Mouse (Mus musculus) embryonic facial prominence, embryonic 11.5 days (tissue): Measurements from ENCODE around the gene Tas2r138. TPM values are rescaled to one million over a fixed set of nuclear protein-coding genes. Genes with fewer than 3 reads are reported as not detected.
"Not testable (repeated sequence)": the region's sequence is repeated elsewhere in the genome, so short reads cannot be mapped to it uniquely, and the experiment has no call there.

Experiments
- ATAC-seq: fragments of 200-750 bp; cut with Nextera tagmentation; replicated peaks from 2 replicates; pipeline ENCODE4 v1.8.0; 2017; ENCODE audit warnings: low read depth; ENCODE audit not compliant: insufficient number of reproducible peaks, low FRiP score, low TSS enrichment
- DNase-seq: peaks from one replicate; pipeline ENCODE4 v3.0.0-alpha.2; 2015; ENCODE audit warnings: low spot score
- H3K27ac ChIP-seq: fragments of 300-500 bp; sonication (generic); replicated peaks from 2 replicates; pipeline ENCODE4 v1.5.1; 2014; ENCODE audit warnings: mild to moderate bottlenecking, low read depth, low read length, control low read depth
- H3K27me3 ChIP-seq: fragments of 300-500 bp; sonication (generic); 2 replicates; pipeline ENCODE4 v1.6.1; 2014; ENCODE audit warnings: mild to moderate bottlenecking, low read length, moderate library complexity, mixed read lengths; ENCODE audit not compliant: control insufficient read depth, insufficient read depth
- H3K36me3 ChIP-seq: fragments of 300-500 bp; sonication (generic); replicated peaks from 2 replicates; pipeline ENCODE4 v1.6.1; 2014; ENCODE audit warnings: low read depth, mild to moderate bottlenecking, low read length, moderate library complexity, mixed read lengths; ENCODE audit not compliant: control insufficient read depth, insufficient read depth
- H3K4me1 ChIP-seq: fragments of 300-500 bp; sonication (generic); 2 replicates; pipeline ENCODE4 v1.6.1; 2014; ENCODE audit warnings: low read length, mixed read lengths; ENCODE audit not compliant: control insufficient read depth, insufficient read depth
- H3K4me2 ChIP-seq: fragments of 300-500 bp; sonication (generic); 2 replicates; pipeline ENCODE4 v1.6.1; 2014; ENCODE audit warnings: low read depth, mild to moderate bottlenecking, control low read depth, low read length, moderate library complexity
- H3K4me3 ChIP-seq: fragments of 300-500 bp; sonication (generic); 2 replicates; pipeline ENCODE4 v1.5.1; 2014; ENCODE audit warnings: low read depth, low read length, control low read depth
- H3K9ac ChIP-seq: fragments of 300-500 bp; sonication (generic); replicated peaks from 2 replicates; pipeline ENCODE4 v1.6.1; 2014; ENCODE audit warnings: mild to moderate bottlenecking, control low read depth, low read length
- H3K9me3 ChIP-seq: fragments of 300-500 bp; sonication (generic); replicated peaks from 2 replicates; pipeline ENCODE4 v1.6.1; 2016; ENCODE audit warnings: mild to moderate bottlenecking, low read length, inconsistent platforms, mixed read lengths; ENCODE audit not compliant: control insufficient read depth
- WGBS: fragments of 180-500 bp; shearing (Covaris S2); extraction: QIAGEN DNeasy Blood & Tissue Kit; methylation state at CpG from one replicate; pipeline ENCODE4 v1.1.7; 2014; 5-methylcytosine and 5-hydroxymethylcytosine counted together
- polyA plus RNA-seq: library from polyadenylated mRNA; unstranded; fragments of >200 nt; fragmentation: Nextera tagmentation; extraction: Ambion mirVana; gene quantifications from 2 replicates; pipeline ENCODE4 v1.2.1, GENCODE M21; 2014

Tas2r138 gene
- polyA plus RNA-seq, 1 experiment from 2014 or later, result not detected

DNA sequence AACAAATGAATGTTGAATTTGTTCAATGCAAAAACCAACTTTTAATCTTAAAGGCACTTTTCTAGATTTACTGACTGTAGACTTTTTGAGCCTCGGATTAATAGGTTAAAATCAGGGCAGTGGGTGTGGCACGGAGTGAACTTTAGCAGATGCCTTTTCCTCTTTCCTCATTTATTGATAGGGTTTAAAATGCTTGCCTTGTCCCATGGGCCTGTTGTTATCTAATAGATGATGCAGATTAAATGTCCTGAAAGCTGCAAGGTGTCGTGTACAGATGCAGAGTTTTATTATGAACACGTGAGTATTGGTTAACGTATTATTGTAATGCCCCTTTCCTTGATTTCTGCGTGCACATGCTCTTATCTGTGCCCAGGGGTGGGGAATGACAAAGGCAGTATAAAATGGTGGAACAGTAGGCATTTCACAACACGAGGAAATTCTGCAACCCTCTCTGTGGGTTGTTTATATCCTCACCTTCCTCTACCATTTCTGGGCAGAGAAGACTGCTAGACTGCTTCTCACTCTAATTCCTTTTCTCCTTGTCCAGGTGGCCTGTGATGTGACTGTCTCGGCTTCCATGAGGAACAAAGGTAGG lies 15.4 kb upstream of the Tas2r138 start, which contains the start of gene Mgam:
Gene Mgam (plus strand): TSS at position 426 of the 595 bp plus-strand sequence.
- 86% methylated on average over 8 of the region's 8 CpGs for WGBS
- DNase-seq, result no peak
- ATAC-seq, result no peak
- Histone ChIP-seq H3K4me2 (no peak within 1 kb of the TSS), H3K4me3 (no peak within 1 kb of the TSS), H3K36me3 (no peaks in the 10 kb centered on the region), H3K9ac (no peak within 1 kb of the TSS), H3K9me3 (no peaks in the 10 kb centered on the region), H3K27me3 (no peaks in the 10 kb centered on the region), H3K4me1 (no peaks in the 10 kb centered on the region), H3K27ac (no peak within 1 kb of the TSS)

GRCm38 (mm10) chr6:40626111-40626510 lies 13.0 kb upstream of the Tas2r138 start:
- H3K4me3 ChIP-seq, result no peak overlapping the region
- no peaks in the 10 kb centered on the region for H3K36me3 ChIP-seq
- no peaks in the 10 kb centered on the region for H3K9me3 ChIP-seq
- H3K9ac ChIP-seq, result no peak overlapping the region
- no peaks in the 10 kb centered on the region for H3K27me3 ChIP-seq
- ATAC-seq (no peak), DNase-seq (no peak)
- no peak overlapping the region for H3K27ac ChIP-seq
- 57% methylated on average over 1 of the region's 1 CpGs for WGBS
- H3K4me2 ChIP-seq, result no peak overlapping the region
- no peaks in the 10 kb centered on the region for H3K4me1 ChIP-seq

DNA sequence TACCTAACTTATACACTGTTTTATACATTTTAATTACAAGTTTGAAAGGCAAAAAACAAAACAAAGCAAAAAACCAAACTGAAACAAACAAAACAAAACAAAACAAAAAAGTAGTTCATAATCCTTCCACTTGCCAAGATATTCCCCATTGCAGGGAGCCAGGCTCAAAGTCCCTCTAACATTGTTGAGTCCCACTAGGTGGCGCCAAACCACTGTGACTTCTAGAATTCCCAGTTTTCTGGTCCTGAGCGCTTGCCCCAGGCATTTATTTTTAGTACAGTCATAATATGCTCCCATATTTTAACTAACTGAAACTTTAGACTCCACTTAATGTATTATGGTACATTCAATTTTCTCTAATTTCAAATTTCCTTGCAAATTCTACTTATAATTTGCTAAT lies 4.9 kb upstream of the Tas2r138 start:
- no peaks in the 10 kb centered on the region for H3K9me3 ChIP-seq
- no peak for ATAC-seq
- 22% methylated on average over 2 of the region's 2 CpGs for WGBS

DNA sequence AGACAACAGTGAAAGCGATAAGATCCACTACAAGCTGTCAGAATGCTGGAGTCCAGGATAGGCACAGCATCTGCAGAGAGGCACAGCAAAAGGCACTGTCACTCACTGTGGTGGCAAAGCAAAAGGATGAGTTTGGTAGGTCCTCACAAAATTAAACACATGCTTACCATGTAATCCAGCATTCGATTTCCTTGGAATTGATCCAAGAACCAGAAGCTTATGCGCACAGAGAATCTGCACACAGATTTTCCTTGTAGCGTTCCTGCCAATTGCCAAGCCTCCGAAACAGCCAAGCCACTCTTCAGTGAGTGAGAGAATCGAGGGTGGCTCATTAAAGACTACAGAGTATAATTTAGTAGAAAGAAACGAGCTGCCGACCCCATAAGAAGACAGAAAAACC lies 2.9 kb downstream of the Tas2r138 start:
- Histone ChIP-seq H3K9me3 (no peaks in the 10 kb centered on the region), H3K9ac (no peak overlapping the region), H3K27me3 (no peaks in the 10 kb centered on the region), H3K4me2 (no peak overlapping the region), H3K36me3 (no peaks in the 10 kb centered on the region), H3K27ac (no peak overlapping the region), H3K4me1 (no peaks in the 10 kb centered on the region), H3K4me3 (no peak overlapping the region)
- 86% methylated on average over 8 of the region's 8 CpGs for WGBS
- no peak for DNase-seq
- no peak for ATAC-seq

More for the DNA sequence above, 4.9 kb upstream of the Tas2r138 start:
- Histone ChIP-seq H3K4me3 (no peak overlapping the region), H3K27me3 (no peaks in the 10 kb centered on the region), H3K4me1 (no peaks in the 10 kb centered on the region), H3K36me3 (no peaks in the 10 kb centered on the region), H3K27ac (no peak overlapping the region), H3K4me2 (no peak overlapping the region), H3K9ac (no peak overlapping the region)
- peak; percentile 81 for DNase-seq

DNA sequence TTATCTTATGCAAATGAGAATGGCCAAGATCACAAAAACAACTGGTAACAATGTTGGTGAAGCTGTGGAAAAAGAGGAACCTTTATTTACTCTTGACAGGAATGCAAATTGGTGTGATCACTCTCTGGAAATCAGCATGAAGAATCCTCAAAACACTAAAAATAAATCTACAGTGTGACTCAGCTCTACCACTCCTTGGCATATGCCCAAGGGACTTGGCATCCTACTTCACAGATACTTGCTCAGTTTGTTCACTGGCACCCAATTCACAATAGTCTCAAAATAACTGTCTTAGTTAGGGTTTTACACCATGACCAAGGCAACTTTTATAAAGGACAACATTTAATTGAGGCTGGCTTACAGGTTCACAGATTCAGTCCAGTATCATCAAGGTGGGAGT lies 5.7 kb downstream of the Tas2r138 start:
- no peak overlapping the region for H3K4me3 ChIP-seq
- DNase-seq (no peak), ATAC-seq (no peak)
- H3K27me3 ChIP-seq, result no peaks in the 10 kb centered on the region
- H3K4me2 ChIP-seq, result no peak overlapping the region
- H3K27ac ChIP-seq, result no peak overlapping the region
- H3K4me1 ChIP-seq, result no peaks in the 10 kb centered on the region
- no peak overlapping the region for H3K9ac ChIP-seq
- H3K36me3 ChIP-seq, result no peaks in the 10 kb centered on the region
- H3K9me3 ChIP-seq, result no peaks in the 10 kb centered on the region

DNA sequence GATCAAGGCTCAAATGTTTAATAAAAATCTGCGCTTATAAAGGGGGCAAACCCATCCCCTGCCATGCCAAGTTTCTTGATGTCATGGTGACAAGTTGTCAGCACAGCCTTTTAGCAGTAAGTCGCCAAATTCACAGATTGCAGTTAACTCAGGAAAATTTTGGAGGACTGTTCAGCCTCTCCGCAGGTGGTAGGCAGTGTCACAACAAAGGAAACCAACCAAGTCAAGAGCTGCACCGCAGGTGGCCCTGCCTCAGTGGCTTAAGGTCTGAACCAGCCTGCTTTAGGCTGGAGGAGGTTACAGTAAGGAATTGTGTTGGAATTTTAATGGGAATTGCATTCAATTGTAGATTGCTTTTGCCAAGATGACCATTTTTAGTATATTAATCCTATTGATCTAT lies 14.6 kb downstream of the Tas2r138 start:
- H3K9ac ChIP-seq, H3K4me2 ChIP-seq, DNase-seq, H3K36me3 ChIP-seq, H3K27me3 ChIP-seq, H3K9me3 ChIP-seq, ATAC-seq, H3K4me1 ChIP-seq, H3K4me3 ChIP-seq, H3K27ac ChIP-seq: not testable (repeated sequence)
- WGBS, result 31% methylated on average over 4 of the region's 4 CpGs

DNA sequence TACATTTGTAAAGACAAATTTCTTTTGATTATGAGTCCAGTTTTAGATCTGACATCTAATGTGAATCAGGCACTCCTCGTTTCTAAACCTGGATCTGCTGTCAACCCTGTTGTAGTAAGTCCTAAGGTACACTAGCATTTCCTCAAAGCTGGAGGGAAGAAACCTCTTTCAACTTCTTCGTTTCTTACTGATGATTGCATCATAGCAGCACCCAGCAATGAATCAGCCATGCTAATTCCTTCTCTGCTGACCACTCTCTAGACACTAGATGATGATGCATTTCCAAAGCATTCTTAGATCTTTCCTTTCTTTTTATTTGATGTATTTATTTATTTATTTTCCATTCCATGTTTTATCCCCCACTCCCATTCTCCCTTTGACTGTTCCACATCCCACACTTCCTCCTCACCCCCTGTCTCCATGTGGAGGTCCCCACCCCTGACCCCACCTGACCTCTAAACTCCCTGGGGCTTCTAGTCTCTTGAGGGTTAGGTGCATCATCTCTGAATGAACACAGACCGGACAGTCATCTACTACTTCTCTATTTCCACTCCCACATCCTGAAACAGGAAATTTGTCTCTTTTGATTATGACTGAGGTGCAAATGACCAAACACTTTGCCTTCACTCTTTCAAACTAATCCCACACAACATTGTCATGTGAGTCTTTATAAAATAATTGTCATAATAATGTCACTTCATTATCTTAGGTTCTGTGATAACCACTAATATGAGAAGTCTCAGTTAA lies 18.1 kb downstream of the Tas2r138 start:
- Histone ChIP-seq H3K36me3 (no peaks in the 10 kb centered on the region), H3K4me1 (no peaks in the 10 kb centered on the region), H3K9me3 (no peaks in the 10 kb centered on the region), H3K27me3 (no peaks in the 10 kb centered on the region), H3K4me3 (no peak overlapping the region), H3K4me2 (no peak overlapping the region), H3K9ac (no peak overlapping the region), H3K27ac (no peak overlapping the region)
- no peak for DNase-seq
- no peak for ATAC-seq
- WGBS, result 62% methylated on average over 3 of the region's 3 CpGs

DNA sequence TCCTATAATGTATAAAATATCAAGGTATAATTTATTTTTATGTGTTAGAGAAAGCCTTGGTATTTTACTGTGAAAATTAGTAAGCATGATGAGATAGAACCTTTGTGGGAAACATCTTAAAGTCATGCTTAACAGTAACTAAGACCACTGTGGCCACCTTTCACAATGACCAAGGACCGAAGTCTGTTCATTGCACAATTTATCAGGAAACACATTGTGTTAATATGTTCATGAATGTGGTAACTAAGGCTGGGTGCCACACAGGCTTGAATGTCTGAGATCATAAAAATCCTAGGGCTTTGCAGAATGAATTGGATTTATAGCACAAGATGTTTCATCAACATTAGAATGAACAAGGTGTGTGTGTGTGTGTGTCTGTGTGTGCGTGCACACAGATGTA lies 24.8 kb downstream of the Tas2r138 start:
- no peak overlapping the region for H3K4me3 ChIP-seq
- DNase-seq (no peak), ATAC-seq (no peak)
- no peaks in the 10 kb centered on the region for H3K27me3 ChIP-seq
- H3K9me3 ChIP-seq, result no peaks in the 10 kb centered on the region
- H3K4me2 ChIP-seq, result no peak overlapping the region
- no peaks in the 10 kb centered on the region for H3K36me3 ChIP-seq
- WGBS, result 92% methylated on average over 2 of the region's 2 CpGs
- no peak overlapping the region for H3K27ac ChIP-seq
- H3K4me1 ChIP-seq, result no peaks in the 10 kb centered on the region
- no peak overlapping the region for H3K9ac ChIP-seq
